In genomic region chr7:80421576-80421975, GRCm38 (mm10) we compare ENCODE assay signal across 16 mouse cellular contexts.
"Had no signal": no experiment of that assay in that cellular context is flagged by ENCODE, and none has a peak within 500 bp of the region (broad histone marks: within the 10 kb centered on the region; RNA-seq: fewer than 3 reads in every experiment).

No protein-coding gene starts in this region.

- DNase-seq: lung, adult 18-20 months; lung, embryonic 14.5 days; lung, postnatal 10 days; lung, postnatal 4 days; midbrain, embryonic 14.5 days; right cerebral cortex, postnatal 25 days; right cerebral cortex, postnatal 4 days; spleen, adult 18-20 months; thymus, adult 18-20 months; thymus, postnatal 14 days; thymus, postnatal 36 days had no signal

- H3K4me3 ChIP-seq: midbrain, embryonic 10.5 days; midbrain, embryonic 12.5 days; myocyte; neural tube, embryonic 12.5 days had no signal

- H3K27ac ChIP-seq: midbrain, embryonic 10.5 days; midbrain, embryonic 12.5 days; neural tube, embryonic 12.5 days had no signal

- ATAC-seq: midbrain, embryonic 16.5 days had no signal
